Mouse (Mus musculus) urinary bladder, postnatal 36 days (tissue): ENCODE measurements at regions not wholly inside any gene's neighbourhood (a gene's known extent, or its start where the extent isn't known, plus 50 kb on each side); places are given as distances from the start of the nearest gene placed in this dataset.

ENCODE experiments used
- DNase-seq, 2 experiments: peaks; one replicate each; pipeline ENCODE4 v3.0.0; 2022; ENCODE audit warnings: low spot score in 2 of 2, mixed read lengths in 1 of 2

DNA sequence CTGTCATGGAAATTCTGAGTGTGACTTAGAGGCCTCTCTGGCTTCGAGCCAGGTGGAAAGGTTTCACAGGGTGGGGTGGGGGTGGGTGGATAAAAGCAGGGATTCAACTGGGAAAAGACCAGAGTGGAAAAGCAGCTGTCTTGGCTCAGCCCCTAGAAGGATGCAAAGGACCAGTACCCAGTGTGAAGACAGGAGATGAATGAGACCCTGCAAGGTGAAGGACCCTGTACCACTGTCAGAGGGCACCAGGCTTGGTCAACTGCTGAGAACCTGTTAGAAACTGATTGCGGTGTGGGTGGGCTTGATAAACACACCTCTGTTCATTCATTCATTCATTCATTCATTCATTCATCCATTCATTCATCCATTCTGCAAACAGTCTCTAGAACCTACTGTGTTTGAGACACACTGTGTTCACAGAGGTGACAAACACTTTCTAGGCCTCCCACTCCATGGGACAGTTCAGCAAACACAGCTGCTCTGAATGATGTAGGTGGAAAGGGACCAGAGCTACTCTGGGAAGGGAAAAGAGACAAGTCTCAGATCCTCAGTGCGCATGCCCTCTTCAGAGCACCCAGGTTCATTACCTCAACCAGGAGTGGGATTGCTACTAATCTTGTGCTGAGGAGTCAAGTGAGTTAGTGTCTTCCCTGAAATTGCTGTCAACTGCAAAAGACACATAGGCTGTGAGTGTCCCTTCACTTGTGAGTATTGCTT, 100.4 kb upstream of the Sesn3 start:
- no peak for DNase-seq

DNA sequence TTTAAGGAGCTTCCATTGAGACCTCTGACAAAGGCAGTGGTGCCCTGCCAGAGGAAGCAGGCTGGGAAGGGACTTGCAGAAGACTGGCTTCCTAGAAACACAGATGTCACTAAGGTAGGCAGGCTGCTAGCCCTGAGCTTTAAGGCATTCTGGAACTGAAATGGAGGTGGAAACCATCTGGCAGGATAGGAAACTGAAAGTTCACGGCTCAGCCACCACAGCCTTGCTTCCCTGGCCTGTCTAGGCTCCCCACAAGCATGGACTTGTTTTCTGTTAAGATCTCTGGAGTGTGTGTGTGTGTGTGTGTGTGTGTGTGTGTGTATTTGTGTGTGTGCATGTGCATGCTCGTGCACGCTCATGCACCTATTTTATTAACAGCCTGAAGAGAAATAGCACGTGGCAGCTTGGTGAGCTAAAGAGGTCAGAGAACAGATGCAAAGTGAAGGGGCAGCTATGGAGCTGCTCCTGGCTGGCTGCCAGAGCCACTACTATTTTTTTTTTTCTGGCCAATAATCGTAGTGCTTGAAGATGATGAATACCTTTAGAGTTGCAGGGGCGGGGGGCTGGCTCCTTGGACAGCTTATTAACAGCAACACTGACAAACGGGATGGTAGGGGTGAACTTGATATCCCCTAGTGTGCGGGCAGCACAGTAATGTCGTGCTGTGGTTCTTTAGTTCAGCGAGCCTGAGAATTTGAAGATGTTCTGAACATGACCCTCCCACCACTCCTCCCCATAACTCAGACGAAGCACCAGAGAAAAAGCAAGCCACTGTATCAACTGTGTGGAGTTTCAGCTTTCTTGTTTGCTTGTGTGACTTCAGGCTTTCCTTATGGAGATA, 99.6 kb upstream of the Sesn3 start:
- peak; percentile 65 to 69 for DNase-seq

DNA sequence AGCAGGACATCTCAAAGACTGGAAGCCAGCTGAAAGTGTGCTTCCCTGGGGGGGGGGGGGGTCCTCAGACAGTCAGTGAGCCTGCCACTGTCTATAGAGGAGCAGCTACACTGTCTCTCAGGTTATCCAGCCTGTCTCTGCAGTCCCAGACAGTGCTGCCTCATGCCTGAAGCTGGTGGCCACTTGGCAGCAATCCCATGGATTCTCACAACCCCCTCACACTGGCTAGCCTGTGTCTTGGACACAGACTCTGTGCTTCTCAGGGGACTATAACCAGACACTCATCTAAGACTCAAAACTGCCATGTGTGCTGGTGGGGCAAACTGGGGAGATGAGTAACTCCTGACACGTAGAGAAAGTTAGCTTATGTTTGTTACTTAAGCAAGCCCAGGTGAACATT, 95.1 kb upstream of the Sesn3 start:
- DNase-seq: no peak

DNA sequence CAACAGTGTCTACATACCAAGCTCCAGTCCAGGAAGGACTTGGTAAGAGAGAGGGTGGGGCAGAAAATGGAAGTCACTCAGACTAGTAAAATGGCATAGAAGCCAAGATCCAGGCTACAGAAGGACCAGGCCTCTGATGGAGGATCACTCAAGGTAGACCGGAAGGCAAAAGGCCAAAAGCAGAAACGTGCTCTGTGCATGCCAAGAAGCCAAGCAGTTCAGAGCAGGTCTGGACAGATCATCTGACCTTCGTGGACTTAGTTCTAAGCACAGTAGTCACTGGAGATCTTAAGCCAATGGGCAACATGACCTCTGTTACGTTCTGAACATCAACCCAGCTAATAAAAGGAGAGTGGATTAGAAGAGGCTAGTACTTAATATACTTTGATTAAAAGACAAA, 90.6 kb upstream of the Sesn3 start:
- no peak for DNase-seq

DNA sequence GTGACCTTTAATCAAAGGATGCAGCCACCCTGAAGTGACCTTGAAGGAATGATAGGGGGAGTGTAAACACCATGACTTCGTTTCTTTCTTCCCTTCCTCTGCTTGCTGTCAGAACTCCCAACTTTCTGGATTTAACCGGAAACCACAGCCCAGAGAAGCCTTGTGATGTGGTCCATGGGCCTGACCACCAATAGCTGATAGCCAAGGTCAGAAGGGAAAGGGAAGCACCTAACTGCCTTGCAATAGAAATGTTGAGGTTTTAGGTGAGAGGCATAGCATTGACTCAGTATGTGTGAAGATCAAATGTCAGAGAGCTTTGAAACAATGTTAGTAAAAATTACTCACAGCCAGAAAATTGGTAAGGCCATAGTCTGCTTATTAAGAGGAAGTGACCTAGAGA, 89.2 kb upstream of the Sesn3 start:
- no peak for DNase-seq

DNA sequence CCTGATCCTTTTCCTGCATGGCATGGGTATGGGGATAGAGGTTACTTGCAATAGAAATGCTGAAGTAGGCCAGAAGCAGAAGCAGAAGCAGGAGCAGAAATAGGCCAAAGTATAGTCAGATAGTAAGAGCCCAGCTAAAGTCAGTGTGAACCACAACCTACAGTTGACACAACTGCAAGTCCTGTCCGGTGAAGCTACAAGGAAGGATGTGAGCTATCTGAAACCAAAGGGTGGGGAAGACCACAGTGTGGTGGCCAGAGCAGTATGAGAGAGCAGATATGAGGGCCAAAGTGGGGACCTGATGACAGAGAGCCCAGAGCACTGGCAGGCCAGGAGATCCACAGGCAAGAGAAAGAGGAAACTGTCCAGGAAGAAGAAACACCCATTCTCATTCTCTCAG, 87.1 kb upstream of the Sesn3 start:
- no peak for DNase-seq

DNA sequence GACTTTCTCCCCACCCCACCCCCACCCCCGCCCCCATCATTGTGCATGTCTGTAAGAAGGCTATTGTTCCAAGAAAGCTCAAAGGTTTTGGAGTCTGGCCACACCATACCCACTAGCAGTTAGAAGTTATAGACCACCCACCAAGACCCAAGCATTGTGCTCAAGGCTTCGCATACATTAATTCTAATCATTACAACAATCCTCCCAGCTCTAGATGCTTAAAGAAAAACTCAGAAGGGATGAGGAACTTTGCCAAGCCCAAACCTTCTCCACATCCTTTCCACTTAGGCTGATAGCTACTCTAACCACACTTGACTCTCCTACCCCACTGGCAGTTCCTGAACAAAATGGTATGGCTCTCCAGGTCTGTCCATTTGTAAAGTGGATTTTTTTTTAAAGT, 86.4 kb upstream of the Sesn3 start:
- no peak for DNase-seq

DNA sequence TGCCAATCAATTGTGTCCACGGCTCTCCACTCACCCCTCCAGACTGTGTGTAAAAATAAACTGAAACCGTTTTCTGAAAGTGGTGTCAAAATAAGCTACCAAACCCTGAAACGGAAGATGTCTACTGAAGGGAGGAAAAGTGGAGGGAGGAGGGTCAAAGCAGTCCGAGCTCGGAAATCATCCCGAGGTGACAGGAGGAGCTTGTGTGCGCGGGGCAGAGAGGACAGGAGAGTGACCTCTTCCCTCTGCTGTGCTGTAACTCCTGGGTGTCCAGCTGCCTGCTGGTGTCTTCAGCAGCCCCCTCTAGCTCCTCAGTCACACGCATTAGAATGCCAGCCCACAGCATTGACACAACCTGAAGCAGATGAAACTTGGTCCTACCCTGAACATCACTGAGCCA, 84.2 kb upstream of the Sesn3 start:
- no peak for DNase-seq

DNA sequence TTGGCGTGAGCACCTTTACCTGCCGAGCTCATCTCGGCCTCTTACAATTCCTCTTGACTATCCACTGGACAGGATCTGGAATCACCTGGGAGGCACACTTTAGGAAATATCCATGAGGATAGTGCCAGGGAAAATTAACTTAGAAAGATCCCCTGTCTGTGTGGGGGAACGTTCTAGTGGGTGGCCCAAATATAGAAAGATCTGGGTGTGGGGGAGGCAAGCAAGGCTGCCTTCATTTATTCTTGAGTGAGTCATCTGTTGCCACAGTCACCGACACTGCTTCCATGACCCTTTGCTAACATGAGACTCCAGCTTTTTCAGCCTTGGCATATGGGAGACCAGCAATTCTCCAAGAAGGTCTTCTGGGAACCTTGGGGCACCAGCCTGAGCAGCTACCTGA, 80.1 kb upstream of the Sesn3 start:
- no peak for DNase-seq

DNA sequence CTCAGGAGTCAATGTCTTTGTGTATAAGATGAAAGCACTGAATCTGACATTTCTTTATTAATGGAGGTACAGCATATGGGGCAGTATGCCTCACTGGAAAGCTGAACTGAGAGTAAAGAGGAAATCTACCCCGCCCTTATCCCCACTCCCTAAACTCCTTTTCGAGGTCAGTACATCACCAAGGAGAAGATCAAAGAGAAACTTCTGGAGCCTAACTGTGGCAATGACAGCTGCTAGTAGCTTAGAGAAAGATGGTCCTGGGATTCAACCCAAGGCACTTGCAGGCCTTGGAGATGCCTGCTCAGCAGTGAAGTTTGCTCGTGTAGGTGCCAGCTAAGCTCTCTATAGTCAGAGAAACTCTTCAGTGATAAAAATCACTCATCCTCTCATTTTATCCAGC, 75.8 kb upstream of the Sesn3 start:
- no peak for DNase-seq

DNA sequence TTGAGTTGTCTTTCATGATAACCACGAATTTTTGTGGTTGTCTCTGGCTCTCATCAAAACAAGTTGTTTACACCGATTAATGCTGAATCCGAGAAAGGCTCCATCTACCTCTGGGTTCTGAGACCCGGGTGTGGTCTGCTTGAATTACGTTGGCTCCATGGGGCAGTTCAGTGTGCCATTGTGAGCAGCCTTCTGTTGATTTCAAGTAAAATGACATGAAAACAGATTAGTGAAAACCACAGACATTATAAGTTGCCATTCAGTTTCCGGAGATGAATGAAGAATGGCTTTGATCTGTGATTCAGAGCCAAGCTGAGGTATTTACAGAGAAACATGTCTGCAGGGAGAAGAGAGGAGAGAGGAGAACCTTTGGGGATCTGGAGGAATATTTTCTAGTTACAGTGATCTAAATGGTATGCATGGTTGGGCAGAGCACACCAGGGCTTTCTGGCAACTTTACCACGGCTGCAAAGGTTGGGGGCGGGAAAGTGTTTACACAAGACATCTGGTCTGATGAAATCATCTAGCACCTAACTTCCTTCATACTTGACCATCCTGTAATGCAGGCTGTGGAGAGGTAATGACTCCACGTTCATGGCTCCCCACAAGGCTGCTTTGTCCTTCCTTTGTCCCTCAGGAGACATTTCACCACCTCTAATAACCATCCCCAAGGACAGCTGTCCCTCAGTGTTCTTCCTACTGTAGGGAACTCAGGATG, 74.7 kb upstream of the Sesn3 start:
- DNase-seq: peak in 1 of 2 experiments; percentile 24

DNA sequence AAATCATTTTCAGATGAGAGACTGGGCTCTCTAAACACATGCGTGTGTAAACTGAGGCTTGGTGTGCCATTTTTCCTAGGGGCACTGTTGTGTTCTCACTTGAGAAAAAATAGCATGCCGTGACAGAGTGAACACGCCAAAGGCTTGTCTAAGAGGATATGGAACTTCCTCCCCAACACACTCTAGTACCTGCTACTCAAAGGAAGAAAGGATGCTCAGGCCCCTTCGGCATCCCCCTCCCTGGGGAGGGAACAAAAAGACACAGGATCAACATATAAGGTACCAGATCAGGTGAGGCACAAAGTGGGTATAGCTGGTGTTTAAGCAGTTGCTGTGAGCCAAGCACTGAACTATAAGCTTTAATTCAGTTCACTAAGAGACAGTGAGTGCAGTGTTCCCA, 74.0 kb upstream of the Sesn3 start:
- no peak for DNase-seq

DNA sequence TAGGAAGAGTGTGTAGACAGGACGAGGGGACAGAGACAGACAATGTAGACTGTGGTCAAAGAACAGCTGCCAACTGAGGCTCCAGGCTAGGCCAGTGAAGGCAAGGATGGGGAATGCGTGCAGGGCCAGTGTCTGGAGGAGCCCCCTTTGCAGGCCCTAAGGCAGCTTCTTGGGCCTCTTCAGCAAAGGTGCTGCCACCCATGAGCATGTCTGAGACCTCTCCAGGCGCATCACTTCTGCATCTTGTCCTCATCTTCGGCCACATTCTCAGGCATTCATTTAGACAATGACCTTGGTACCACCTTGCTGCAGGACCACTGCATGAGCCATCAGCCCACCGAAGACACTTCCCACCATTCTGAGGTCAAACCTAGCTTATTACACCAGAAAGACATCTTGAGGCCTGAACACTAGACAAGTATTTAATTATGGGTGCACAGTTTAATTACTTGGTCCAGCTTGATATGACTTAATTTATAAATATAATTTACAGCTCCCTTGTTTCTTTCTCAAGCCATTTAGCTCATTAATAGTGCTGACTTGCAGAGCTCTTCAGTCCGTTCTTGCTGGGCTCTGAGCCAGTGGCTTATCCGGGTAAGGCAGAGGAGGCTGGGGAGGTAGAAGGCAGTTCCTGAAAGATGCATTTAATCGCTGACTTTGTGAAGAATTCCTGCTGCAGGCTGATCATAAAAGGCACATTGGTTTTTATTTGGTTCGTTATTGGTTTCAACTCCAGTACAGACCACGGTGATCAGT, 72.1 kb upstream of the Sesn3 start:
- peak in 1 of 2 experiments; percentile 47 for DNase-seq

DNA sequence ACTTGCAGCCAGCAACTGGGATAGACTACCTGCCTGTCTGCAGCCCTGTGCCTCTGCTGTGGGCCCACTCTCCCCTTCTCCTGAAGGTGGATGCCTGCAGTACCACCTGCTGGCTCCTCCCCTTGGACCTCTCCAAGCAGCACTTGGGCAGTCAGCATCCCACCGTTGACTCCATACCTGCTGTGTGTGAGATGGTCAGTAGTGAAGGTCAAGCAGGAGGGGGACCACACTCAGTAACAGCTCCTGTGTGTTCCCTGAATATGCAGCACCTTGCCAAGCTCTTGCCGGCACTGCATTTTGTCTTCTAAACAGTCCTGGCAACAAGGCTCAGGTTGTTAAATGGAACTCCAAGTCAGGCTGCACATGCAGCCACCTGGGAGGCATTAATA, 71.6 kb upstream of the Sesn3 start:
- no peak for DNase-seq

DNA sequence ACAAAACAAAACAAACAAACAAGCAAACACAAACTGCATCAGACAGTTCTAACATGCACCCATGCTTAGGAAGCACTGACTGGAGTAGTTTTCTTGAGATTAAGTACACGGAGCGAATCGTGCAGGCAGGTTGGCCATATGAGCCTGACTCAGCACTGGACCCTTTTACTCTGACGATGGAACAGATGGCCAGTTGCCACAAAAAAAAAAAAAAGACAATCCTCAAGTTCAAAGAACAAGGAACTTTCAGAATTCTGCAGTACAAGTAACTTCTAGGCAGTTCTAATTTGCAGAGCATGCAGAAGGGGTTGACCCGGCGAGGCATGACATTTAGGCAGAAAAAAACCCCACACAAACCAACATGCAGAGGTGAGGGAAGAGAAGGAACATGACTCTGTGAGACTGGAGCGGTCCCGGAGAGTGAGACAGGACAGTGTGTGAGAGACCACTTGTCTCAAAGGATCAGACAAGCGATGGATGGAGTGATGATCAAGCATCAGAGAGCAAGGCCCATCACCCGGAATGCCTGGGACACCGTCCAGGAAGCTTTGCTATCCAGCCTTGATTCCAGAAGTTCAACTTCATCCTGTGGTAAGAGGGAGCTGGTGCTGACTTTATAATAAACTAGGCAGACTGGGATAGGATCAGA, 71.0 kb upstream of the Sesn3 start:
- no peak for DNase-seq

DNA sequence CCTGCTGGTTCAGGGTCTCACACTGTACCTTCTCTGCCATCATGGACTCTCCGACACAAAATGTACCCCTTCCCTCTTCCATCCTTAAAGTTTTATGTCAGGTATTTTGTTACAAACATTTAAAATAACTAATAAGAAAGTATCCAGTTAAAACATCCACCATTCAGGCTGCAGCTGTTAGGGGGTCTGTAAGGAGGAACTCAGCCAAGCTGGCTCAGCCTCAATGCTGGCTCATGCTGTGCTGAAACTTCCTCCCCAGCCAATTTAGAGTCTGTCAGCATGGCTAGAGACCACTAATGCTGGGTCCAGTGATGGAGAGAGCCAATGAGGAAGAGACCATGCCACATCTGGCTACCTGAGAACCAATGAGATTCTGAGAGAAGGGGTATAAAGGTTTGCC, 70.0 kb upstream of the Sesn3 start:
- no peak for DNase-seq

DNA sequence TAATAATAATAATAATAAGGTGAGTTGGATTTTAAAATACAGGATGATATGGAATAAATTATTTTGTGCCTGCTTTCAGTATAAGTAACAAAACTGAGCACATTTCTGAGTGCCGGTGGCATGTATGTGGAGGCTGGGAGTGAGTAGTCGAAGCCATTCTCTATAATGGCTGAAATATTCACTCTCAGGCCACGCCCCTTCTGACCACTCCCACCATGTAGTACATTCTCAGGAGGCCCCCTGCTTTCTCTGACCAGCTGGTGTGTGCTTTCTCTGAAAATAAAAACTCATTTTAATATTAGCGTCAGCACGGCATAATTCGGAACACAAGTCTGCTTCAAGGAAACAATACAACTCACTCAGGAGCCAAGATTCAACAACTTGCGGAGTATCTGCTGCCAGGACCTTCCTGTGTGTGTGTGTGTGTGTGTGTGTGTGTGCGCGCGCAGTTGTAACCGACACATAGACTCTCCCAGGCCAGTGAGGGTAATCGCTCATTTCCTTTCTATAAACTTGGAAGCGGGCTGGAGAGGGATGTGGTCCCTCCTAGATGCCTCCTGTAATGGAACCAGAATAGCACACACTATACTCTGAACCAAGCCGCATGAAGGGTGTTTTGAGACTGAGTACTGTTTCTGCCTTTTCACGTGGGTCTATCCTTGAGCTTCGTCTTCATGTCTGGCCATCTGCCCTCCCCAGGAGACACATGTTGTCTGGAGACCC, 67.9 kb upstream of the Sesn3 start:
- DNase-seq: no peak

DNA sequence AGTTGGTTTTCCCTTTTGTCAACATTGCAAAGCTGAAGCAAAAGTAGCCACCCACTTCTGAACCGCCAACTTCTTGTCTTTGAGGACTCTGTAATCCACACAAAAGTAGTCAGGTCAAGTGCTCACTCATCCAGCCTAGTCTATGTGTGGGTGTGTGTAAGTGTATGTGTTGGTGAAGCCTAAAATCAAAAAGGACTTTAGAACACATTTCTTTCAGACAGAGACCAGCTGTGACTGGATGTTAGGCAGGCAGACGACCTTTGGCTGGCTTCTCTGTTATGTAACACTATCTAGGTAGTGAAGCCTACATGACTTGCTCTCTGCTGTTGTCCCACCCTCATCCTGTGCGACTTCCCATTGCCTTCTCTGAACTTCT, 67.3 kb upstream of the Sesn3 start:
- no peak for DNase-seq

DNA sequence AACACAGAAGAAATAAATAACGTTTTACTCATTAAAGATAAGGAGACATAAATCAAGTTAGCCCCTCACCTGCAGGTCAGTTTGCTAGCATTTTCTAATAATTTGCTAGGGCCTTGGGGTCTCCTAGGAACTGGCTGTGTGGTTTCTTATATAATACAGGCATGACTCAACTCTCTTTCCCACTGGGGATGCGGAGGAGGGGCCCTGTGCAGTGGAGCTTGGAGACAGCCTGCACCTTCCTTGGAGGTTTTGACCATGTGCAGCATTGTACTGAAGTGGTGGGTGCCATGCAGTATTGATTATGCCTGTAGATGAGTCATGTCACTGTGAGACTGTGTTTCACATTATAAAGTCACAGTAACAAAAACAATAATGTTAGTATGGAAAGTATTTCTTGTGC, 61.6 kb upstream of the Sesn3 start:
- DNase-seq: no peak

DNA sequence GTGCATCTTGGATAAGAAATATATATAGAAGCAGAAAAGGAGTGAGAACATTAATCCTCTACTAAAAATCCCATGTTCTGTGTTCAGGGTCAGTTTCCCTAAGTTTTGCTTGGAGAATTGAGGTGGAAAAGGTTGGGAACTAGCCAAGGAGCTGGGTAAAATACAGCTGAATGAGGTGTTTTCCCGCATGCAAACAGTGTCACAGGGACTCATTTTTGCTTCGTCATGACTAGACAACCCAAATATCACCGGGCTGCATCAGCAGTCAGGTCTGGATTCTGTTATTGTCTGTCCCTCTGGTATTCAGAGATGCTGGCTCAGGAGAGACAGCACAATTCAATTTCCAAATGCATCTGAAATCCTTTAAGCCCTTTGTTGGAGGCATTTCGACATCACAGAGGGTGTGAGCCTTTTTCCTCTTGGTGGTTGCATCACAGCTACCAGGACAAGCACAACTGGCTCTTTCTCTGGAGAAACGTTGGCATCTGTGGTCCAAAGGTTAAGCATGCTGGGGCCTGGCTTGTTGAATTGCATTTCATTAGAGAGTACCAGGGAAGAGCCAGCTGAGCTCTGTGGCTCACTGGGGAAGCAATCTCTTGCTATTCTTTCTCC, 59.6 kb upstream of the Sesn3 start:
- DNase-seq: peak; percentile 44 to 65
